Mouse (Mus musculus): ENCODE measurements around the gene Mrpl17. TPM values are rescaled to one million over a fixed set of nuclear protein-coding genes. Genes with fewer than 3 reads are reported as not detected.

Gene Mrpl17
- total RNA-seq, 2 experiments from 2014 or later, result 37.8 to 84.2 TPM

DNA sequence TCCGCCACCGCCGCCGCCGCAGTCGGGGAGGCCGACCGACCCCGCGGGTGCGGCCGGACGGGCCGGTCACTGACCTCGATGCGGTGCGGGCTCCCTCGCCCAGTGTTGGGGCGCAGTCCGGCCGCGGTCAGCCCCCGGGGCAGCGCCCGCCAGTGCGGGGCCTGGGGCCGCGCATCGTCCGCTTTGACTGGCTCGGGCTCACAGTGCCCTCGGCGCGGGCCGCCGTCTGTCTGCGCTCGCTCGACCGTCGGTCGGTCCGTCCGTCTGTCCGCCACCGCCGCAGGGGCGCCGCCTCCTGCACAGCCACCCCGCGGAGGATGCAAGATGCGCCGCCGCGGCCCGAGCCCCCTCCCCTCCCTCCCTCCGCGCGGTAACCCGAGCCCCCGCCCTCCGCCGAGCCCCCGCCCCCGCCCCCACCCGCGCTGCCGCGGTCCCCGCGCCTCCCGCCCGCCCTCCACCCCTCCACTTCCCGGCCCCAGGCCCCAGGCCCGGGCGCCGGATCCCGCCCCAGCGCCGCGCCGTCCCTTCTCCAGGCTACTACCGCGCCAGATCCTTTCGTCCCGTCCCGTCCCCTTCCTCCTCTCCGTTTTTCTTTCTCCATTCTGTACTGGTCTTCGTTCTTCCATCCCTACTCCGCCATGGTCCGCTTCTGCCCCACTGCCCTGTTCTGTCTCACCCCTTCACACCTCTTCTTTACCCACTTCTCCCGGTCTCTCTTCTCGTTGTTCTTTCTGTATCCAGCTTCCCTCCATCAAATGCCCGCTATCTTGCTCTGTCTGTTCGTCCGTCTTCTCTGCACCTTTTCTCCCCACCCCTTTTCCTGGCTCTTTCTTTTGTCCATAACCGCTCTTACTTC lies 23.4 kb downstream of the Mrpl17 start, which contains the start of gene Dchs1:
Gene Dchs1, minus strand, starts transcription at position 370 of the 856 bp plus-strand sequence.
- 0 out of 2 replicates have a peak, but pooled peaks have one; percentile 19 for ATAC-seq (ENCODE audit: poor library complexity, severe bottlenecking)

DNA sequence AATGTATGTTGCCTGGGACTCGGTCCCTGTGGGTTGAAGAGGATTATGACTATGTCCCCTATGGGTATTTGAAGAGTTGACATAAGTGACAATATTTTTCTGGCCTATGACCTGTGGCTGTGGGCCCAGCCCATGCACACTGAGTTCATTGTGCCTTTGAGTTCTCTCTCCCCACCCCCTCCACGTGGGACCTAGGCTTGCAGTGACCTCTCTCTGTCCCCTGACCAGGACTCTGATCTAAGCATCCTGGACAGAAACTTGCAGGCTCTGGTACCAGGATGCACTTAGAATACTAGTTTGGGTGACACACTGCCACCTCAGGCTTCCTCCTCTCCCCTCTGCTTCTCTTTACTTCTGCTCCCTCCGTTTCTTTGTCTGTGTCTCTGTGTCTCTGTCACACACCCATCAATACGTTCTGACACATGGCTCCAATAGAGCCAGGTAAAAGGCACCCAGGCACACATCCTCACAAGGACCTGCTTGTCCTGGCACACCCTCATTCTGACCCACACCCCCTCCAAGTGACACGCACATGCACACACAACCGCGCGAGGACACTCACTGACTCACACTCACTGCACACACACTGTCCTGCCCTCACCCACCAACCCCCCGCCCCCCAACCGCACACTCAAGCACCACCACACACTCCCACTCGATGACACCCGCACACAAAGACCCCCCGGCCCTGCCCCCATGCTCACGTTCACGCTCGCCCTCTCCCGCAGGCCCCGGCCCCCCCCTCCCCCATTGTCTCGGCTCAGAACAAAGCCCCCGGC lies 24.2 kb downstream of the Mrpl17 start:
- ATAC-seq (ENCODE audit: poor library complexity, severe bottlenecking), result no peak

DNA sequence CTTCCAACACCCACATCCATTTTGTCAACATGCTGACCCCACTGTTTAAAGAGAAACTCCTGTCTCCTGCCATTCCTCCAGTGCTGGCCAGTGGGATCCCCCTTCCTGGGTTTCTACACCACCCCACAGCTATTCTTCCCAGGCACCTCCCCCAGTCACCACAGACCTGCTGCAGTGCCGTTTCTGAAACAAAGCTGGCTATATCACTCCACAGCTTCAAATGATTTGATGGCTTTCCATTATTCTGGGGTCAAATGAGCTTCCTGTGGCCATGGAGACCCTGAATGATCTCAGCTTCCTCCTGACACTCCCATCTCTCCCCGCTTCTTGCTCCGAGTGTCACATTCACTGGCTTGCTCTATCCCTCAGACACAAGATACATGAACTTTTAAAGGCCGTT lies 26.3 kb downstream of the Mrpl17 start:
- ATAC-seq (ENCODE audit: poor library complexity, severe bottlenecking), result no peak

DNA sequence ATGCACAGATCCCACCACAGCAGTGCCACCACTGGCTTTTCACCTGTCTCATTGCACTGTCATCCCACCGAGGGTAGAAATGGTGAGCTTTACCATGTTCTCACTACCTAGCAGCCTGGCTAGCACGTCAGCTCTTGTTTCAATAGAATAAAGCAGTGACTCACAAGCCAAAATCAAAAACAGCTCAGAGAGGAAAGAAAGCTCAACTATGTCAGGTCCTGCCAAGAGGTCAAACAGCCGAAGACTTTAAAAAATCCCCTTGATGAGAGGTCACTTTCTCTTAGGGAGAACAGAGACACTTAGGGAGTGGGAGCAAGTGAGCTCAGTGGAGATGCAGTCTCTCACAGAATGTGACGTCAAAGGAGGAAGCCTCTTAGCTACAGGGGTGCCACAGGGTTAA lies 27.0 kb downstream of the Mrpl17 start:
- no peak for ATAC-seq (ENCODE audit: poor library complexity, severe bottlenecking)

DNA sequence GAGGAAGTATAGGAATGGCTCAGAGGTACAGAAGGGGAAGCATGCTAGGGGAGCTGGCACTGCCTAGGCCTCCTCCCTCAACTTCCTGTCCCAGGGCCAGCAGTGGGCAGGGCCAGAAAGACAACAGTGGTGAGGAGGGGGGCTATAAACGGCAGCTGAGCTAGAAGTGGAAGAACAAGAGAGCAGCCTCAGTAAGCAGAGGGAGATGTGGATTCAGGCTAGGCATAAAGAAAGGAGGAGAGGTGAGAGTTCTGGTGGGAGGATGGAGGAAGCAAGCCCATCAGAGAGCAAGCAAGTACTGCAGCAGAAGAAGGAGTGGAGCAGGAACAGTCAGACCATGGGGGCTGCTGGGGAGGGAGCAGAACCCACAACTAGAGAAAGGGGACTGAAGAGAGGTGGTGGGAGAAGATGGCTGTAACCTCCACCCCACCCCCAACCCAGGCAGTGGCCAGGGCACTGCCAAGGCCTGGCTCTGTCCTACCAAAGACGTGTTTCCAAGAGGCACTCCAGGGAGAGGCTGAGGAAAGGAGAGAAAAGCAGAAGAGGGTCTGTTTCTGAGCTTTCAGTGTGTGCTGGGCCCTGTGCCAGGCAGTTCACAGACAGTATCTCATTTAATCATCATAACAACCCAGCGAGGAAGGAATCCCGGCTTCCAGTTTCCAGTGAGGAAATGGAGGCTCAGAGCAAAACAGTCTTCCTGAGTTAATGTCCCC lies 32.2 kb downstream of the Mrpl17 start:
- peak; percentile 87 for ATAC-seq (ENCODE audit: poor library complexity, severe bottlenecking)

DNA sequence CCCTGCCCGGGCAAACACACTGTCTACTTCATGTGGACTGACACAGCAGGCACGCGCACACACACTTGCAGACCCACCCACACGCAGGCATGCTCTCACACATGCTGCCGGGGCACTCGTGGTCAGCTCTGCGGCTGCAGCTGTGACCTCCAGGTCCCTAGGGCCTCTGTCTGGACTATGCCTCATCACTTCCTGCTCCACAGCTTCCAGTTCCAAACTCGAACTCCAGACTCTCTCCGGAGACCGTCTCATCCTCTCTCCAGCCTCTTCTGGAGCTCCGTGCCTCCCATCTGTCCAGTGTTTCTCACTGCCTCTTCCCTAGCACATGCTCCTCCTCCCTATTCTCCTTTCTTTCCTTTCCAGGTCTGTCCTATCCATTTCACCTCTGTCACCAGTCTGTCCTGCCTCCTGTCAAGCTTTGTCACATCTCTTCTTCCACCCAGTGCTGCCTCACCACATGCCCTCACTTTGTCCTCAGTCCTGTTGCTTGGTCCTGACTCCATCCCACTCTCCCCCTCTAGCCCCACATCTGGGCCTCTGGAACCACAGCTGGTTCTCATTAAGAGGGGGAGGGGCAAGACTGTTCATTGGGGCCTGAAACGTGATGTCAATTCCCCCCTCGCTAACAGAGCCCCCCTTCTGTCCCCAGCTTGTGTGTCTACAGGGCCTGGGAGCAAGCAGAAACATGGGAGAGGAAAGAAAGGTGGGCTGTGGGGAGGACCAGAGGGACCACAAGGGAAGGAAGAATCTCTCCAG lies 32.9 kb downstream of the Mrpl17 start:
- peak; percentile 55 for ATAC-seq (ENCODE audit: poor library complexity, severe bottlenecking)

DNA sequence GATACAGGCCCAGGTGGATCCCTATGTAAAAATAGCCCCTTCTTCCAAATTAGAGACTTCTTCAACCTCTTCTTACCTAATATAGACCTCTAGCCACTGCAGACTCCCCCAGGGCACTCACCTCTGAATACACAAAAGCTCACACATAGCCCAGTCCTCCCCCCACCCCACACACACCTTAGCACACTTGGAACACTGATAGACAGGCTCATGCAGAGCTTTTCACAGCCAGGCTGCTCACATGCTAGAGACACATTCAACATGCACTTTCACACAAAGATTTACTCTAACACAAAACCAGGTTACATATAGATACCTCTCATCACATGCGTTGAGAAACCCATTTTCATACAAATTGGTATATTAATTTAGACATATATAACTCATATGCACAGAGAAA lies 33.6 kb downstream of the Mrpl17 start:
- ATAC-seq (ENCODE audit: poor library complexity, severe bottlenecking), result no peak

DNA sequence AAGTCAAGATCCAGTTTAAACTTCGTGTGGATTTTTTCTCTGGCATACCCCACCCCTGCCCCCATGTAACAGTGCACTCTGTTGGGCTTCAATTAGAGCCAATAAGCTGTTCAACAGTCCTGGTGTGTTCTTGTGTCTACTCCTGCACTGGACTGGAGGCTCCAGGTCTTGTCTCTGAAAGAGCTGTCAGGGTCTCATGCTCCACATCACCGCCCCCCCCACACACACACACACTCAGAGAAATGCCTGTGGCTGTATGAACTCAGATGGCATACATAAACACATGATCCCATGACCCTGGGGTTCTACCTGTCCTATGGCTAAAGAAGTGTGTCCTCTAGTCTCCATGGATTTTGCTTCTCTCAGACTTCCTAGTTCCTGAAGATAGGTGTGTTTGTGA lies 34.9 kb downstream of the Mrpl17 start:
- ATAC-seq (ENCODE audit: poor library complexity, severe bottlenecking), result no peak

DNA sequence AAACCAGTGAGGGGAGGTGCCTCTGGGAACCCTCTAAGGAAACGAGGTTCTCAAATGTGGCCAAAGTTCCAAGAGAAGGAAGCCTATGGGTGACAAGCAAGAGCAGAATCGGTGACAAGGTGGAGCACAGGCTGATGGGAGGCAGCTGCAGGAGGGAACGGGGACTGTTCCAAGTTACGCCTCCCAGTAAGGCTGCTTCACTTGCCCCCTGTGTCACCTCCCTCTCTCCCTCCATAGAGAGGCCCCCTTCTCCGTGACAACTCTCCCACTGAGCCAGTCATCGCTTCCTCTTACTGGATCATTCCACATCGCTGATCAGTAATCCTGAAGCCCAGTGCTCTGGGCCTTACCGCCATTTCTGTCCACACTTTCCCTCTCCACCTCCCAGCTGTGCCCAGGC lies 36.2 kb downstream of the Mrpl17 start:
- no peak for ATAC-seq (ENCODE audit: poor library complexity, severe bottlenecking)

DNA sequence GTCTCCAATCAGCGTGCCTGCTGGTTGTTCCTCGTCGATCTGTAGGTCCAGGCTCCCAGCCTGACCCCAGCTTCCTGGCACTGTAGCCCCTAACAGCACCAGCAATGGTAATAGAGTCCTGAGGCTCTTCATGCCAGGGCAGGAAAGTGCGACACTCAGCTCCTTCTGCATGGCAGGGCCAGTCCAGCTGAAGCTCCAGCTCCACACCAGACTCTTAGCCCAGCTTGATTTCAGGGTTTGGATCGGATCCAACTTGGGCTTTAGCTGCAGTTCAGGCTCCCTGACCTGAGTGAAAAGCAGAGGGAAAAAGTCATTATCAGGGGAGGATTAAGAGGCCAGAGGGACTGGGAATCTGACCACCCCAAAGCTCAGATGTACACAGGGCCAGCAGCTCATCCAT lies 37.9 kb downstream of the Mrpl17 start:
- no peak for ATAC-seq (ENCODE audit: poor library complexity, severe bottlenecking)

DNA sequence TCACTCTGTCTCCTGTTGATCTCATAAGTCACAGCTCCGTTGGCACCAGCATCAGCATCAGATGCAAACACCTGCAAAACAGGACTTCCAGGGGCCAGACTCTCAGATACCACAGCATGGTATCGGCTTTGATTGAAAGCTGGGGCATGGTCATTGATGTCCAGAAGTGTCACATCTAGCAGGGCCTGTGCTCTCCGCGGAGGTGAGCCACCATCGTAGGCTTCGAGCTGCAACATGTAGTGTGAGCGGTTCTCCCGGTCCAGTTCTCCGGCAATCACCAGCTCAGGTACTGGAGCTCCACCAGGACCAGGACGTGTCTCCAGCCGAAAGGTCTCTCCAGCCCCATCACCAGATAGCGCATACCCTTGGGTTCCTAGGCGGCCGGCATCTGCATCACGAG lies 38.6 kb downstream of the Mrpl17 start:
- no peak for ATAC-seq (ENCODE audit: poor library complexity, severe bottlenecking)

DNA sequence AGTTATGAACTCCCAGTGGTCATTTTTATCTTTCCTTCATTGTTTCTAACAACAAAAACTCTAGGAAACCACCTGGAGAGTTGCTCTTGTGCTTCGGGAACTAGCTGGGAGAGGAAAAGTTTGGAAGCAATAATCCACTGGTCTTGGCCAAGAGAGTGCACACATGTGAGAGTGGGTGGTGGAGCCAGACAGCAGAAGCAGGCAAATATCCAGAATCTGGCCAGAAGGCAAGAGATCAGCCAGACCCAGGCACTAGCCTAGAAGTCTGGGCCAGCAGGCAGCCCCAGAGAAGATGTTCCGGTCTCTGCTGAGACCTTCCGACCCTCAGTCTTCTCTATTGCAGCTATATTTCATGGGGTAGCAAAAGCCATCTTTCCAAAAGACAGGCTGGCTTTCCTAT lies 40.9 kb downstream of the Mrpl17 start:
- ATAC-seq (ENCODE audit: poor library complexity, severe bottlenecking), result no peak

DNA sequence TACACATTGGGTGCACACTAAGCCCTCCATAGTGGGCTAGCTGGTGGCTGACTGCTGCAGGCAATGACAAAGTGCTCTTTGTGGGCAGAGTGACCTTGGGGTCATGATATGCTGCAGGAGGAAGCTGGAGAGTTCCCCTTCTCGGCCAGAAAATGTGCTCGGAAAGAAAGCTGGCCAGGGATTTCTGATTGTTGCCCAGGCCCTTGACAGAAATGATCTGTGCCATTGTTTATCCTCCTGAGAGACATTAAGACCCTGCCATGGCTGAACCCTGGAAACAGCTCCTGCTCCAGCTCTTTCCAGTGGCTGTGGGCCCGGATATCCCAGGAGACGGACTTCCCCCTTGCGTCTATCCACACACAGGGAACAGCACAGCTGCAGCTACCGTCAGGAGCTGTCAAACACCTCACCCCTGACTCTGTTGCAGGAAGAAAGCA lies 43.2 kb downstream of the Mrpl17 start:
- ATAC-seq (ENCODE audit: poor library complexity, severe bottlenecking), result peak; percentile 72

DNA sequence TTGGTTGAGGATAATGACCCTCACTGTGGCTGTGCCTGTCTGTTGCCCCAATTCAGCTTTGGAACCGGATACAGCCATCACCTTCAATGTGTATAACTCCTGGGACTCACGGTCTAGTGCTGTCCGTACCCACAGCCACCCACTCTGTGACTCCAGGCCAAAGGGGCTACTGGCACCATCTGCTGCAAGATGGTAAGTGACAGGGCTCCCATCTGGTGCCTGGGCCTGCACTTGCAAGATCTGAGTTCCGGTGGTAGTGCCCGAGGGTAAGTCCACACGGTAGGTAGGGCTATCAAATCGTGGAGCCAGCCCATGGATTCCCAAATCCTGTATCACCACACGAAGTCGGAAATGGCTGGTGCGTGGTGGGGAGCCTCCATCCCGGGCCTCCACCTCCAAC lies 46.6 kb downstream of the Mrpl17 start:
- ATAC-seq (ENCODE audit: poor library complexity, severe bottlenecking), result no peak

DNA sequence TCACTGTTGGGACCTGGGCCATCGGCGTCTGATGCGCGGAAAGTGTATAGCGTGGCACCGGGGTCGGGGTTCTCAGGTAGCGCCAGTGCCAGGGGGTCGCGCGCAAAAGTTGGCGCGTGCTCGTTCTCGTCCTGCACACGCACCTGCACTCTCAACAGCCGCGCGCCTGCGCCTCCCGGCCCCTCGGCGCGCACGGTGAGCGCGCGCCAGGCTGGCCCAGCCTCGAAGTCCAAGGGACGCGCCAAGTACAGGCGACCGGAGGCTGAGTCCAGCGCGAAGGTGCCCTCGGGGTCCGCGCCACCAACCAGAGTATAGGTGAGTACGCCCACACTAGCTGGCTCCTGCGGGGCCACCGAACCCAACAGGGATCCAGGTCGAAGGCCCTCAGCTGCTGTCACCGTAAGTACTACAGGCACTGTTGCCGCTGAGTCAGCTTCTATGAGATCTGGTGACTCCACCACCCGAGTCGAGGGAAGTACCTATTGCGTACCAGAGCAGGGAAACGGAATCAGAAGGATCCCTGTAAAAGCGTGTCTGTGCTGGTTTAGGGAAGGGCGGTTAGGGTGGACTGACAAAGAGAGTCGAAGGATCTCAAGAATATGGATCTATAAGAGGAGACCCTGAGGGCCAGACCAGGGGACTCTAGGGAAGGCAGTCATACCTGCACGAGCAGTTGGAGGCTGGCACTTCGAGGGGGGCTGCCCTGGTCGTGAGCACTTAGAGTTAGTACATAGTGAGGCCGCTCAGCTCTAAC lies 48.2 kb downstream of the Mrpl17 start:
- 0 out of 2 replicates have a peak, but pooled peaks have one; percentile 26 for ATAC-seq (ENCODE audit: poor library complexity, severe bottlenecking)

DNA sequence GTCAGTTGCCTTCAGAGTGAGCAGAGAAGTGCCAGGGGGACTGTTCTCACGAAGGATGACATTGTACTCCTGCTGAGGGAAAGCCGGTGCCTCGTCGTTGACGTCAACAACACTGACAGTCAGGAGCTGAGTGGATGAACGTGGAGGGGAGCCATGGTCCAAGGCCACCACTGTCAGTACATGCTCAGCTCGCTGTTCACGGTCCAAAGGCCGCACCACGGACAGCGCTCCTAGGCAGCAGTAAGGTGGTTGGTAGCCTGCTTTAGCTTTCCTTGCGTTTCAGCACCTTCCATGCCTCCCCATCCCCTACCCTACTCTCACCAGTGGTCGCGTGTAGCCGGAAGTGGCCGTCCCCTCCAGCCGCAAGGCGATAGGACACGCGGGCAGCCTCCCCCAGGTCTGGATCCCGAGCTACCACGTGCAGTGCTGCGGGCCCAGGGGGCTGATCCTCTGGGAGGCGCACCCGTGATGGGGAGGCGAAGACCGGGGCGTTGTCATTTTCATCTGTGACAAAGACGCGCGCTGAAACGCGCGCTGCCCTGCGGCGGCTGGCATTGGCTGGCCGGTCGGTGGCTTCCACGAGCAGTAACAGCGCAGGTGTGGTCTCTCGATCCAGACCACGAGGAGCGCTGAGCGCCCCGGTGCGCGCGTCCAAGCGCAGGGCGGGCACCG lies 49.0 kb downstream of the Mrpl17 start:
- no peak for ATAC-seq (ENCODE audit: poor library complexity, severe bottlenecking)

DNA sequence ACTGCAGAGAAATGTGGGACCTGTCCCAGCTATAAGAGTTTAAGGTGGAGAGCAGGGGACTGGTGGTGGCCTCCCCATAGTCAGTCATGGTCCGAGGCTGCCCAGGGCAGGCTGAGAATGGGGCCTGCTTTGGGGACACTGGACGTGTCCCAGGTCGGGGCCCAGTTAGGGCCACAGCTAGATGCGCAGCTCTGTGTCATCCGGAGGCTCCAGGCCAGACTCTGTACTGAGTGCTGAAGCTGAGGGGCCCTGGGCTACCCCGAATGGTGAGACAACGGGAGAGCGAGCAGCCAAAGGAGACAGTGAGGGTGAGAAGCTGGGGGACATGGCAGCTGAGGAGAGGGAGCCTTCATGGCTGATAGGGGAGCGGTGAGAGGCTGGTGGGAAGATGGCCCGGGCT lies 57.6 kb downstream of the Mrpl17 start:
- no peak for ATAC-seq (ENCODE audit: poor library complexity, severe bottlenecking)

Measured in megakaryocyte, adult 5-6 weeks (primary cell).